Mouse (Mus musculus): ENCODE measurements around the gene Nr5a1.
A peak's percentile ranks its signal among the peaks of the same experiment; 100 is the strongest.

The Nr5a1 gene

GRCm38 (mm10) chr2:38714324-38714723, at the start of gene Nr5a1:
Gene Nr5a1, minus strand, starts transcription at chr2:38714542.
- DNase-seq = no peak

DNA sequence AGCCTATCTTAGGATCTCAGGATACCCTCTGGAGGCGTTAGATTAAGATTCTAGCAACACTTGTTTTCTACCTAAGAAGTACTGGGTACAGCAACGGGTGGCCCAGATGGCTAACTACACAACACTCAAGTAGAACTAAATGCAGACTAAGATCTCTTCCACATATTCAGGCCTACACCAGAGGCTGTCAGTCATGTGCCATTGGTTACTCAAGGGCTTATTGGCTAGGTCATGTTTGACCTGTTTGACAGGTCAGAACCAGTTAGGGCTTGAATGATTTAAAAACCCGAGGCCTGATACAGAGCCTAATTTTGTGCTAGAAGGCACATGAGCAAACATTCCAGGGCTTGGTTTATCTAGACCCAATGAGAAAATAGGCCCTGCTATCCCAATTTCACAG, 25.5 kb upstream of the Nr5a1 start:
- DNase-seq = no peak

DNA sequence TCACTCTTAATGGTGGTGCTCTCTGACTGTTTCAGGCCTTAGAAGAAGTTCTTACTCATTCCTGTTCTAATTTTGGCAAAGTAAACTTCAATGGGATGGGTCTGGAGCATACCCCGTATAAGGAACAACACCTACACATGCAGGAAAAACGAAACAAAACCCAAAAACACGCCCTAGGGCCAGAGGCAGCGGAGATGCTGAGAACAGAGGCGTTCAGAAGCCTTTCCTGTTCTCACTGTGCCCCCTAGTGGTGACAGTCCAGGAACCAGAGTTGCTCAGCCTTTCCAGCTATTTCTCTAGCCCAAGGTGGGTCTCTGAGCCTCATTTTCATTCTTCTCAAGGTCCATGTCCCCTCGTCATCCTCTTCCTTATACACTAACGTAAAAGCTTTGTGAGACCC, 25.1 kb upstream of the Nr5a1 start:
- peak; percentile 84 for DNase-seq

DNA sequence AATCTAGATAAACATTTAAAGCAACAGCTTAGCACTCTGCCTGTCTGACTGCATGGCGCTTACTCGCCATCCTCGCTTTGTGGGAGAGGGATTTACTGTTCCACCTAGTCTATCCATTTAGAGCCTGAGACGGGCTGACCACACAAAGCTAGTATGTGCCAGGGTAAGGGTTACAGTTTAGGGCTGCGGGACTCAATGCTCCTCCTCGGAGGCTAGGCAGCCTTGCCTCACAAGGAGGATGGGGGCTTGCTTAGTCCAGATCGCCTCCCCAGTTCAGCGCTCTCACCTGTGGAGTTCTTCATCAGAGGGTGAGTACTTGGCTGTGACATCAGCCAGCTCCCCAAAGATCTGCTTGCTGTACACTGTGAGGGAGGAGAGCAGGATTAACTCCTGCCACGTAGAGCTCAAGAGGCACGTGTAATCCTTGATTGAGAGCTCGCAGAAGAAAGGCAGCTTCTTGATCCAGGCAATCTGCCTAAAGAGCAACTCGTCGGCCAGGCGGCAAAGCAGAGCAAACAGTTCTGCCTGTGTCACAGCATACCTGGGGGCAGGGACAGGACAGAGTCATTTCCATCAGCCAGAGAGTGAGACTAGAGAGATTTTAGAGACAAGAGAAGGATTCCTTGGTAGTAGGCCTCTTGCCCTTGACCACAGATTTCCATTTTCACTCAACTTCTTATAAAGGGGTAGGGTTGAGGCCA, 24.4 kb upstream of the Nr5a1 start:
- DNase-seq = no peak

DNA sequence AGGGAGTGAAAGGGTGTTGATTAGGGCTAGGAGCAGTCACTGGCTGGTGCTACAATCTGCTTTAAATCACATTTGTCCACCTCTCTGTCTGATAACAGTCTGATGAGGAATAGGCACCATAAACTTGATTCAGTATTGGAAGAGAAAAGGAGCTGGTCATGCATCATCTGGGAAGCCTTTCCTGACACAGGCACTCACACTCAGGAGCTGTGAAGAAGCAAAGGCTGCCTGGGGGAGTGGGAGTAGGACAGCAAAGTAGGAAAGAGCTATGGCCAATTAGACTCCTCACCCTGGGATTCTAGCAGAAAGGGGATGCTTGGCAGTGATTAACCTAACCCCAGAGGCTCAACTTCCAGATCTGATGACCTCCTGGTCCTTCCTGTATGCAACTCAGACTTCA, 21.4 kb upstream of the Nr5a1 start:
- no peak for DNase-seq

DNA sequence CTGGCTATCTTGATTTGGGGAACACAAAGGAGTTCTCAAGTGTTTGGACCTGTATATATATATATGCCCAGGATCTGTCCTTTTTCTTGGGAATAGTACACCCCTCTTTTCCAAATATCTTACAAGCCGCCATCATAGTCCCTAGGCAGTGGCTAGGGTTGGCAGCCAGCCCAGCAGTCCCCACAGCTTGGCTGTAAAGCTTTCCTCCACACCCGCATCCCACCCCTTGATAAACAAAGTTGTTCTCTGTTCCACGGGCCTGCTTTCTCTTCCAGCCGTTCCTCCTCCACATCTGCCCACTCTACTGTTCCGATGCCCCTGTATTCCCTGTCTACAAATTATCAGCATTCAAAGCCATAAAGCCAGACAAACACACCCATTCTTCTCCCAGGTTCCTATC, 20.4 kb upstream of the Nr5a1 start:
- no peak for DNase-seq

DNA sequence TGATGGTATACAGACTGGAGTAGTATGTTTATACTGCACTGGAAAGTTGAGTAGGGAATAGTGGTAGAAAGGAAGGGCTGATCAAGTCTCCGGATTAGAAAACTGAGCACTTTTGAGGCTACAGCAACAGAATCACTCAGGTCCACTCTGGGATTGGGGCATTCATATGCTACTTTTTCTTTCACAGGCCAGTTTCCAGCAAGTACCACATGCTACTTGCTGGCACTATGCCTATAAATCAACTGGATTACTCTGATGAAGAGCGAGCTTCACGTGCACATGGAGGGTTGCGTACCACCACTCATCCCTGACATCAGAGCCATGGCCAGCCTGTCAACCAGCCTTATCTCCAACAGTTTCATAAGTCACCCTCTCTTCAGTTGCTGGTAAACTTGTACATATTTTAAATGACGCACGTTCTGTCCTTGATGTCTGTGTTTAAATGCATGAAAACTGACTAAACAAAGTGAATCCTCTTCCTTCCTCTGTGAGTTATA, 16.0 kb upstream of the Nr5a1 start:
- DNase-seq = no peak

GRCm38 (mm10) chr2:38725427-38725826, 11.1 kb upstream of the Nr5a1 start:
- no peak for DNase-seq

DNA sequence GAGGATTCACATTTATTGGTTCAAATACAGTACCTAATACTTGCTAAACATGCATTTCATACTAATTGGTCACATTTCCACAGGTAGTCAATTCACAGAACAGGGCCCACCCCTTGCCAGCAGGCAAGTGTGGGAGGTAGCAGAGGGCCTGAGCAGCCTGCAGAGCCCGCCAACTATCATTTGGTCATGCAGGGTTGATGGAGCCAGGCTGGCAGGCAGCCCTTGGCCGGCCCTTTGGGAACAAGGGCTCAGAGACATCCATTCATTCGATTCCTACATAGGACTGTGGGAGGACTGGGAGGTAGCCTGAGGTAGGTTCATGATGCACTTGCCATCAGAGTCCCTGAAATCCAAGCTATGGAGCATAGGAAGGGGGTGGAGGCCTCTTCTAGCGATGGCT, 9.0 kb upstream of the Nr5a1 start:
- no peak for DNase-seq

- DNase-seq = no peak
Measured at GRCm38 (mm10) chr2:38722076-38722475, 7.7 kb upstream of the Nr5a1 start.

- no peak for DNase-seq
Measured at GRCm38 (mm10) chr2:38720661-38721060, 6.3 kb upstream of the Nr5a1 start.

- DNase-seq = no peak
Measured at GRCm38 (mm10) chr2:38719354-38719753, 5.0 kb upstream of the Nr5a1 start.

- no peak for DNase-seq
Measured at GRCm38 (mm10) chr2:38718676-38719075, 4.3 kb upstream of the Nr5a1 start.

DNA sequence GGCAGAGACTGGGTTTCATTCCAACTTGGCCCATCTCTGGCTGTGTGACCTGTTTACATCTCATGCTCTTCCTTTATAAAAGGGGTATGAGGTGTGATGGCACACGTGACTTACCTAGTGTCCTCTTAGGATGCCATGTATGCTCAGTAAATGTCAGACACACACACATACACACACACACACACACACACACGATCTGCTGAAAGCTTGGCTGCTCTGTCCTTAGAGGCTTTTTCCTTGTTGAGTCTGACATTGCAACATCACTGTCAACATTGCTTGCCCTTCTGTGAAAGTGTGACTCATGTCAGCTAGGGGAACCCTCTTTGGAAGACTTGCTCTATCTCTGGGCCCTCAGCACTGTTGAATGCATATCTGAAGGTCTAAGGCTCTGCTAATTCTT, 3.1 kb upstream of the Nr5a1 start:
- no peak for DNase-seq

- DNase-seq = no peak
Measured at GRCm38 (mm10) chr2:38713596-38713995, 746 bp downstream of the Nr5a1 start.

GRCm38 (mm10) chr2:38712769-38713125, 1.6 kb downstream of the Nr5a1 start:
- no peak for DNase-seq

- peak; percentile 18 for DNase-seq
Measured at GRCm38 (mm10) chr2:38712076-38712768, 2.1 kb downstream of the Nr5a1 start.

GRCm38 (mm10) chr2:38711421-38711861, 2.9 kb downstream of the Nr5a1 start:
- DNase-seq = peak; percentile 29

DNA sequence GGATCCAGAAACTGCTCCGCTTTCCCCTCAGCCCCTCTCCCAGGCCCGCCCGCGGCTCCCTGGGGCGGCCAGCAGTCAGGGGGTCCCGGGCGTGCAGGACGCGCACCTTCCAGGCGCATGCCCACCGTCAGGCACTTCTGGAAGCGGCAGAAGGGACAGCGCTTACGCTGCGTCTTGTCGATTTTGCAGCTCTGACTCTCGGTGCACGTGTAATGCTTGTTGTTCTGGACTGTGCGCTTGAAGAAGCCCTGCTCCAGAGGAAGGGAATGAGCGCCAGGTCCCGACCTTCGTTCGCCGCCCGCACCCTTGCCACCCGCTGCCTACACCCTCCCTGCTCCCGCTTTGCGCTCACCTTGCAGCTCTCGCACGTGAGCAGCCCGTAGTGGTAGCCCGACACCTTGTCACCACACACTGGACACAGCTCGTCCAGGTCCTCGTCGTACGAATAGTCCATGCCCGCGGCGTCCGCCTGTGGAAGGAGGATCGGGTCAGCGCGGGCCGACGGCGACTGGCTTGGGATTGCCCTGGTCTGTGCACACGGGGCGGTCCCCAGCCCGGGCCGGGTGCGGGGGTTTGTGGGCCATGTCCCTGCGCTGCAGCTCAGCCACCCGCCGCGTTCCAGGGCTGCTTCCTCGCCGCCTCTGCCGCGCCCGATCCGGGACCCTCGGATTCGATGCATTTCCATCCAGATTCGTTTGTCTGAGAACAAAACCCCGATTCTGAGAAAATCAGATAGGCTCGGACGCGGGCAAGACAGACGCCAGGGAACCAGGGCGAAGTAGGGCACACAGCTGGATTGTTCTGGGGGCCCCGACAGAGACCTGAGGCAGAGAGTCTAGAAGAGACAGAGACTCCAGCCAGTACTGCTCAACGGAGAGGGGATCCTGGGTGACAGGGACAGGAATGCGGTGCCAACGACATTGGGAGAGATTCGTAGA, 3.8 kb downstream of the Nr5a1 start:
- DNase-seq = no peak

DNA sequence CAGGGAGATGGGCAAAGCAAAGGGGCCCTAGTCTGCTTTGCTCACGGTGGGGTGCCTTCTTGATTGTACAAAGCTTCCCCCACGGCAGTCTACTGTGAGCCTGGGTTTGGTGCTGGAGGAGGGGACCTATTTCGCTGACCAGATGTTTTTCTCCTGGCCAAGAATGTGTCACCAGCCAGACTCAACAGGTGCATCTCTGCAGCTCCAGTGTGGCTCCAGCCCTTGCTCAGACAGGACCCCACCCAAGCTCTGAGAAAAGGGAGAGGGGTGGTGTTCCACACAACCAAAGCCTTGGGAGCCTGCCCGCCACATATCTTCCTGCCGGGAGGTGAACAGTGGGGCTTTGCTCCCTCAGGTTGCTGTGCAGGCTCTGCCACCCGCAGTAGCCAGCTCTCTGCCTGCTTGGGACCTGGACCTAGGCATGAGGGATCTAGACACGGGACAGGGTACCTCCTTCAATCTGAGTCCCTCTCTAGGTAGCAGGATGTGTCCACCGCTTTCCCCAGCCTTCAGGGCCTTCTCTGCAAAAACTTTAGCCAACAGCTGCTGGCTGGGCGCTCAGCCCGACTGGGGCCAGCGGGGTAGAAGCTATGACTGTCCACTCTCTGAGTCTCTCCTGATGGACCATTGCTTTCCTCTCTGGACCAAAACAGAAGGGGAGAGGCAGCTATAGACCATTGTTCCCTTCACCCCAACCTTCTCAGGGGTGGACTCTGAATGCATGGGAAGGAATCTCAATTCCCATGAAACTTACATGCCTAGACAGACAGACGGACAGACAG, 5.2 kb downstream of the Nr5a1 start:
- DNase-seq = no peak

GRCm38 (mm10) chr2:38706661-38707060, 7.7 kb downstream of the Nr5a1 start:
- DNase-seq = no peak

DNA sequence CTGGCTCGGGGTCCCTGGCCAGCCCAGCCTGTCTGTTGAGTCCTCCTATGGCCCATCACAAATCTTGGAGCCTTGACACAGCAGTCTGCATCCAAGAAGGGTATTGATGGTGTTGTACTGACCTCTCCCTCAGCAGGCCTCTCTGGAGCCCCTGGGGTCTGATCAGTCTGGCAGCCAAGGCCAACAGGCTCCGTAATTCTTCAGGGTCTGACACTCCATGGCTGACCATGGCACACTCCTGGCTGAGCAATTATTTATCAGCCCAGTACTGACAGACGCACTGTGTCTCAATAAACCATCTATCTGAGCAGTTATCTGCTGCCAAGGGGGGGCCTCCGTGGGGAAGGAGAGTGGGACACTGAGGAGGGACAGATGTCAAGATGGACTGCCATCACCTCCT, 9.3 kb downstream of the Nr5a1 start:
- no peak for DNase-seq

DNA sequence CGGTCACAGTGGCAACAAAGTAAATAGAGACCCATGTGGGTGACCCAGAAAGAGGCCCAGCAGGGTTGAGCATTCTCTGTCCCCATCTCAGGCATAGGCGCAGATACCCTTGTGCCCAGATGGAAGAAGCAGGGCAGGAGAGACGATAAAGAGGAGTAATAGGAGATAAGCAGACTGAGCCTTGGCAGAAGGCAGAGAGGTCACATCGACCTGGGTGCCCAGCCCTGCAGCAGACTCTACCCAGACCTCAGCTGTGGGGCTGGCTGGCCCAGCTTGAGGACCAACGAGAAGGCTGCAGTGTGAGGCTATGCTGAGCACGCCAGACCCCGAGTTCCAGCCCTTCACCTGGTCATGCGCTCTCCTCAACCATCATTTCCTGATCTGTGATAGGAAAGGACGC, 10.0 kb downstream of the Nr5a1 start:
- no peak for DNase-seq
